Mouse (Mus musculus): ENCODE data around the gene Plcb3. TPM values are rescaled to one million over a fixed set of nuclear protein-coding genes. Genes with fewer than 3 reads are reported as not detected.
"Not testable (repeated sequence)": the region's sequence is repeated elsewhere in the genome, so short reads cannot be mapped to it uniquely, and the experiment has no call there.

Gene Plcb3
- total RNA-seq, 1 experiment from 2014 or later = 59.8 TPM

DNA sequence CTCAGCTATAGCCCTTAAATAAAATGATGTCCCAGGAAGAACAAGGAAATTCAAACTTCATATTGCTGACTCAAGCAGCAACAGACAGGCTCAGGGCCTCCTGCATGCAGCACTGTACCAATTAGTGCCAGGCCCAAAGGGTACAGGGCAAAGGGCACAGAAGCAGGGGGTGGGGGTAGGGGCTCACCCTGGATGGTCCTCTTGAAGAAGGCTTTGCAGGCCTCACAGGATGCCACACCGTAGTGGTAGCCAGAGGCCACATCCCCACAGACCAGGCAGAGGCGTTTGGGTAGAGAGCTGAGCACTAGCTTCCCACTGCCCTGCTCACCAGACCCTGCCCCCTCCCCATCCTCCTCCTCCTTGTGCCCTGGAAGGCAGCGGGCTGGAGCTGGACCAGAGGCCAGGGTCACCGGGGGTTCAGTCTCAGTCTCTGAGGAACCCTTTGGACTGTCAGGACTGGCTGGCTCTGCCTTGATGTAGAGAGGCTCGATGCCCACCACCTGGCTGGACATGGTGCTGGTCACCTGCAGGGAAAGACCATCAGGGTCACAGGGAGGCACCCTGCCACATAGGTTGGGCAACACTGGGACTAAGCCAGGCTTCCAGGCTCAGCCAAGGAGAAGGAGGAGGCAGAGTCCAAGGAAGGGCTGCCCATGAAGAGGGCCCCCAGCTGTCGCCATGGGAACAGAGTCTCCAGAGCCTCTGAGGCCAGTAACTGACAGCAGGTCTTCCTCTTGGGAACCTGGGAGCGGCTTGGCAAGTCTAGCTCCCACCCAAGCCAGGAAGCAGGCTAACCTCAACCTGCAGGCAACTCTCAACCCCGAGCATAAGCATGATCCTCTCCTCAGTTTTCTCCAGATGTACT is 56.2 kb downstream of the Plcb3 start:
- peak; percentile 61 for DNase-seq

DNA sequence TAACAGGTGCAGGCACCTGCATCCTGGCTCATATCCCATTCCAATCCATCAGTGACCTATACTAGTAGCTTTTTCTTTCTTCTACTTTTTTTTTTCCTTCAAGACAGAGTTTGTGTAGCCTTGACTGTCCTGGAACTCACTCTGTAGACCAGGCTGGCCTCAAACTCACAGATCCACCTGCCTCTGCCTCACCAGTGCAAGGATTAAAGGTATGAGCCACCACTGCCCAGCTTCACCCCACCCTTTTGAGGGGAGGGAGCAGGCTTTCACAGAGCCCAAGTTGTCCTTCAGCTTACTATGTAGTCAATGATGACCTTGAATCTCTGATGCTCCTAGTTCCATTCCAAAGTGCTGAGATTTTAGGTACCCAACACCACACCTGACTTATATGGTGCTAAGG is 56.8 kb downstream of the Plcb3 start:
- no peak for DNase-seq

GRCm38 (mm10) chr19:6918321-6918720 is 57.9 kb downstream of the Plcb3 start:
- DNase-seq = no peak

DNA sequence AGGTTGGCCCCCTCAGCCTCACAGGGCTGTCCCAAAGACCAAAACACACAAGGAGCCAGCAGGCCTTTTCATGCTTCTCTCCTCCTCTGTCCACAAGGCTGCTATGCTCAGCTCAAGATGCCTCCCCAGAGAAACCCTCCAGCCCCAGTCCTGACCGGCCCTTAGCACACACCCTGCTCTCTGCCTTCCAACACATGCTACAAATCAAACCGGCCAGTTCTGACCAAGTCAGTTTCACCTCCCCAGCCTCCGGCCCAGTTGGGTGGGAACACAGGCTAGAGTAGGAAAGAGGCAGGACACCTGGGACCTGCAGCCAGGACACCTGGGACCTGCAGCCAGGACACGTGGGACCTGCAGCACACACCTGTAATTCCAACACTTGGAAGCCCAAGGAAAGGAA is 59.8 kb downstream of the Plcb3 start:
- DNase-seq = no peak

- no peak for DNase-seq
These were observed 61.0 kb downstream of the Plcb3 start for GRCm38 (mm10) chr19:6915276-6915675.

- no peak for DNase-seq
These were observed 61.7 kb downstream of the Plcb3 start for GRCm38 (mm10) chr19:6914540-6914939.

GRCm38 (mm10) chr19:6913991-6914390 is 62.3 kb downstream of the Plcb3 start:
- no peak for DNase-seq

- DNase-seq = no peak
These were observed 63.2 kb downstream of the Plcb3 start for GRCm38 (mm10) chr19:6913036-6913435.

- no peak for DNase-seq
These were observed 63.9 kb downstream of the Plcb3 start for GRCm38 (mm10) chr19:6912205-6912970.

- DNase-seq = no peak
These were observed 64.9 kb downstream of the Plcb3 start for GRCm38 (mm10) chr19:6911101-6912074.

DNA sequence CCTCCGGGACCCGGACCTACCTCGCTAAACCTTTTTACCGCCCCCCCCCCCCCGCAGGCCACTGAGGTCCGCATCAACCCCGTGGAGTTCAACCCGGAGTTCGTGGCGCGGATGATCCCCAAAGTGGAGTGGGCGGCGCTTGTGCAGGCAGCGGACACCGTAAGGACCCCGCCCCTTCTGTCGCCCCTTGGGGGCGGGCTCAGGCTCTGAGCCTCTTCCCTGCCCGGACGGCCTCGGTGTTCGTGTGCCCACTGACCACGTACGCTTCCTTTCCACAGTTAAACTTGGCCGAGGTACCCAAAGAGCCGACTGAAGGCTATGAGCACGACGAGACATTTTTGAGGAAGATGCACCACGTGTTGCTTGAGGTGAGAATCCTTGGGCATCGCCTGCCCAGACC is 66.0 kb downstream of the Plcb3 start:
- DNase-seq = not testable (repeated sequence)

DNA sequence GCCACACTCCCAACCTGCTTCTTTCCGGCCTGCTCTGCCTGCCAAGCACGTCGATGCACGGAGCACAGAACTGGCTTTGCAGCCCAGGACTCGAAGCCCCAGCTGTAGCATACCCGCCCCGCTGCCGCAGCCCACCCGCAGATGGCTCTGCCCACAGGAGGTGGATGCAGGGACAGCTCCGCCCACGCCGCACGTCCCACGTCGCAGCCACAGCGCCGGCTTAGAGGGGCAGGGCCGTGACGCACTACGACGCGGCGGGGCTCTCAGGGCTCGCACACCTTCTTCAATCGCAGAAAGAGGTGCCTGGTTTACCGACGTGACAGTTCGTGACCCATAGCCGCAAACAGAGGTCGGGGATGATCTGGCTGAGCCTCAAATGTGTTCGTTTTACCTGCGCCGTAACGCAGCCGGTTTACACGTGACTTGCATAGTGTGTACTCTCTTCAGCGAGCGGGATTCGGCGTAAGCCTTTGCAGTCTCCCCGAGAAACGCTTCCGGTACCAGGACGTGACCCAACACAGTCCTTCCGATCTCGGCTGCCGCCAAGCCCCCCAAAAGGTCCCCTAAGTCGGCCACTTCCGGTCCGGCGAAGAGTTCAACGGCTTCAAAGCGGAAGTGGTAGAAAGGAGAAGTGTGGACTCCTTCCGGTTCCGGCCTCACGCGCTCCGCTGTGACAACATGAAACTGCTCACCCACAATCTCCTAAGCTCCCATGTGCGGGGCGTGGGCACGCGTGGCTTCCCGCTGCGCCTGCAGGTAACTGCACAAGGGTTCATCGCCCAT is 66.6 kb downstream of the Plcb3 start, which contains the start of the genes Trmt112 and Prdx5:
Gene Trmt112 (plus strand): TSS at position 192 of the 783 bp plus-strand sequence.
Gene Prdx5 (minus strand): TSS at position 600 of the 783 bp plus-strand sequence.
- DNase-seq = peak; percentile 91

DNA sequence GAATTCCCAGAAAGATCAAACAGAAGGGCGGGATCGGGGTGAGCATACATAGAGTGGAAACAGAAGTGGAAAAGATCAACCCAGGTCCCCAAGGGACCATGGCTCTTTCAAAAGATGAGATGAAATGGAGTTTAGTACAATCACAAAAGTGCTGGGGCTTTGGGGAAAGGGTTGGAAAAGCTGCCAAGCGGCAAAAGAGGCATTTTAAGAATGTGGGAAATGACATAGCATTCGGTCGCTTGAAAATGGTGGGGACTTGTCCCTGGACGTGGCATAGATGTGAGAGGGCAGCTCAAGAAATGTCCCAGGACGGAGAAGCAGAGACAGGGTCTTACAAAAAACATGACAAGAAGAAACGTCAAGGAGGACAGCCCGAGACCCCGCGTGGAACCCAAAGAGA is 67.2 kb downstream of the Plcb3 start:
- DNase-seq = no peak

DNA sequence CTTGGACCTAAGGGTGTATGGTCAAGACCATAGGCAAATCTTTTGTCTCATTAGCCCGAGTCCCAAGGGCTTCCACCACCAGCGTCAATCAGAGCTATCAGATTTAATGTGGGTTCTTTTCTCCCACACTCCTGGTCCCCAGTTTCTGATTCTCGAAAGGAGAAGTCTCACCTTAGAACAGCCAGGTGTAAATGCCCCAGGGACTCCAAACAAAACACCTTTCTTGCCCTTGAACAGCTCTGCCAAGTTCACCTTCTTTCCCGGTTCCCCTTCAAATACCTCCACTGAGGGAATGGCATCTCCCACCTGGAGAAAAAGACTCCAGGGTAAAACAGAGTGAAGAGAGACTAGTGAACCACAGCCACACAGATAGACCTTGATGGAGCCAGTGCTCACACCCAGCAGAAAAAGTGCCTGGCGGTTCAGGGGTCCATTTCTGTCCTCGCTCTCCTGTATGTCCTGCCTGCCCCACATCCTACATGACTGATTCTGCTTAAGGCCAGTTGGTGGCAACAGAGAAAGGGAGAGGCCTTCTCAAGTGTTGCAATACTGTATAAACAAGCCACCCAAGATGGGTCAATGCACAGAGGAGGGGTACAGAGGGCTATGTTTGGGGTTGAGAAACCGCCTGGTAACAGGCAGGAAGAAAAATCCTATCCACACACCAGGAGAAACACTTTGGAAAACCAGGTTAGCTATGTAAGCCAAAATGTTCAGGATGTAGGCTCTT is 68.3 kb downstream of the Plcb3 start:
- DNase-seq = no peak

- no peak for DNase-seq
These were observed 69.2 kb downstream of the Plcb3 start for GRCm38 (mm10) chr19:6907094-6907493.

GRCm38 (mm10) chr19:6906199-6906598 is 70.1 kb downstream of the Plcb3 start:
- no peak for DNase-seq

GRCm38 (mm10) chr19:6905498-6906159 is 70.6 kb downstream of the Plcb3 start:
- DNase-seq = no peak

GRCm38 (mm10) chr19:6904846-6905245 is 71.4 kb downstream of the Plcb3 start:
- no peak for DNase-seq

DNA sequence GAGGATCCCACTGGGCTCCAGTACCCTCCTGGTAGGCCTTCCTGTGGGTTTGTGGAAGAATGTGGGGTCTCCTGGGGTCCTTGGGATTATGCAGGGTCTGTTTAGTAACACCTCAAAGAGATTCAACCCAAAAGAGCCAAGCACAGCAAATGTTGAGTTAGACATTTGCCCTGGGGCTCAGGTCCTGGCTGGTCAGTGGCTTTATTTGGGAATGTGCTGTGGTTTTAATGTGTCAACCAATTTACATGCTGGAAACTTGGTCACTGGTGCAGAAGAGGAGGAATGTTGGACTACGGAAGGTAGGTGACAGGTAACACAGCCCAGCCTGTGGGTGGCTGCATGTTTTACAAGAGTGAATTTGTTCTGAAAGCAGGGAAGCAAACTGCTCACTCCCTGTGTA is 73.2 kb downstream of the Plcb3 start:
- no peak for DNase-seq

Data from adrenal gland, postnatal 25 days (tissue).